In genomic region chr15:9088683-9089072, GRCm38 (mm10) we compare ENCODE assay signal across 18 mouse cellular contexts. TPM values are rescaled to one million over a fixed set of nuclear protein-coding genes. Genes with fewer than 3 reads are reported as not detected.
DNase-seq lines count a peak whose midpoint lies in the region; ATAC-seq lines count a peak whose summit lies in the region.
"Had no signal": no experiment of that assay in that cellular context is flagged by ENCODE, and none has a peak within 500 bp of the region (broad histone marks: within the 10 kb centered on the region; RNA-seq: fewer than 3 reads in every experiment).

No protein-coding gene starts in this region.

- peaks cover 25% of the 10 kb centered on the region for H3K36me3 ChIP-seq in hindbrain, embryonic 13.5 days
- H3K36me3 ChIP-seq in hindbrain, embryonic 11.5 days (ENCODE audit: control insufficient read depth, insufficient read depth, low read length), result no peaks in the 10 kb centered on the region
- peaks cover 51% of the 10 kb centered on the region for H3K36me3 ChIP-seq in liver, embryonic 11.5 days (ENCODE audit: control insufficient read depth, insufficient read depth, low read length)
- H3K36me3 ChIP-seq in hindbrain, embryonic 16.5 days (ENCODE audit: control insufficient read depth, insufficient read depth, low read length), result peaks cover 4% of the 10 kb centered on the region
- peaks cover 10% of the 10 kb centered on the region; the same call in 1 of the 2 replicates for H3K36me3 ChIP-seq in intestine, embryonic 15.5 days

- no peak overlapping the region for H3K4me3 ChIP-seq in hindbrain, embryonic 13.5 days
- H3K4me3 ChIP-seq in hindbrain, embryonic 11.5 days (ENCODE audit: low read depth, low read length), result no peak overlapping the region
- H3K4me3 ChIP-seq in liver, embryonic 11.5 days (ENCODE audit: low read depth, low read length), result no peak overlapping the region
- H3K4me3 ChIP-seq in hindbrain, embryonic 16.5 days (ENCODE audit: low read length), result no peak overlapping the region
- H3K4me3 ChIP-seq in intestine, embryonic 15.5 days (replicated peaks), result no peak overlapping the region
- H3K4me3 ChIP-seq: gastrocnemius, adult 2 months; neural tube, embryonic 13.5 days had no signal

- 0 out of 2 replicates have a peak, but pooled peaks have one; percentile 28 for ATAC-seq in hindbrain, embryonic 13.5 days (ENCODE audit: low FRiP score)
- ATAC-seq in hindbrain, embryonic 11.5 days (ENCODE audit: low FRiP score), result no peak
- no peak for ATAC-seq in liver, embryonic 11.5 days (replicated peaks; ENCODE audit: low FRiP score)
- peak; percentile 28; the same call in 1 of the 2 replicates for ATAC-seq in hindbrain, embryonic 16.5 days
- ATAC-seq in intestine, embryonic 15.5 days, result peak; percentile 74
- no peak for ATAC-seq in monocyte, adult 5-6 weeks (replicated peaks; ENCODE audit: insufficient number of reproducible peaks, low FRiP score, low TSS enrichment, poor library complexity, severe bottlenecking)
- ATAC-seq: inflammation-experienced regulatory T-cells, adult 6 months; lung, postnatal 0 days had no signal

- H3K9me3 ChIP-seq in hindbrain, embryonic 13.5 days, result no peaks in the 10 kb centered on the region
- H3K9me3 ChIP-seq in hindbrain, embryonic 11.5 days (ENCODE audit: control insufficient read depth, low read length), result no peaks in the 10 kb centered on the region
- H3K9me3 ChIP-seq in liver, embryonic 11.5 days (ENCODE audit: control insufficient read depth, low read length), result no peaks in the 10 kb centered on the region
- H3K9me3 ChIP-seq in hindbrain, embryonic 16.5 days (ENCODE audit: control insufficient read depth, low read length), result no peaks in the 10 kb centered on the region
- no peaks in the 10 kb centered on the region for H3K9me3 ChIP-seq in intestine, embryonic 15.5 days
- H3K9me3 ChIP-seq: G1E; neural tube, embryonic 13.5 days had no signal

- H3K4me1 ChIP-seq in hindbrain, embryonic 13.5 days (replicated peaks), result peaks cover 9% of the 10 kb centered on the region; the same call in 1 of the 2 replicates
- H3K4me1 ChIP-seq in hindbrain, embryonic 11.5 days (replicated peaks; ENCODE audit: control insufficient read depth, insufficient read depth, low read length), result no peaks in the 10 kb centered on the region
- peaks cover 22% of the 10 kb centered on the region for H3K4me1 ChIP-seq in liver, embryonic 11.5 days (replicated peaks; ENCODE audit: control insufficient read depth, insufficient read depth, low read length)
- no peaks in the 10 kb centered on the region for H3K4me1 ChIP-seq in hindbrain, embryonic 16.5 days (ENCODE audit: control insufficient read depth, insufficient read depth, low read depth, low read length)
- H3K4me1 ChIP-seq in intestine, embryonic 15.5 days (replicated peaks), result peaks cover 8% of the 10 kb centered on the region
- H3K4me1 ChIP-seq: neural tube, embryonic 13.5 days had no signal

- WGBS in hindbrain, embryonic 13.5 days, result 64% methylated on average over 8 of the region's 8 CpGs
- 52% methylated on average over 8 of the region's 8 CpGs for WGBS in hindbrain, embryonic 11.5 days
- WGBS in liver, embryonic 11.5 days, result 79% methylated on average over 8 of the region's 8 CpGs
- 53% methylated on average over 8 of the region's 8 CpGs for WGBS in hindbrain, embryonic 16.5 days
- WGBS in intestine, embryonic 15.5 days, result 61% methylated on average over 8 of the region's 8 CpGs

- no peak overlapping the region for H3K27ac ChIP-seq in hindbrain, embryonic 13.5 days
- H3K27ac ChIP-seq in hindbrain, embryonic 11.5 days (ENCODE audit: low read depth, low read length), result no peak overlapping the region
- H3K27ac ChIP-seq in liver, embryonic 11.5 days (ENCODE audit: low read depth, low read length), result peak overlapping the region; percentile 13; the same call in 1 of the 2 replicates
- H3K27ac ChIP-seq in hindbrain, embryonic 16.5 days (ENCODE audit: low read depth, low read length), result no peak overlapping the region
- H3K27ac ChIP-seq in intestine, embryonic 15.5 days, result peak overlapping the region; percentile 76
- H3K27ac ChIP-seq: gastrocnemius, adult 2 months; neural tube, embryonic 13.5 days had no signal

- no peaks in the 10 kb centered on the region for H3K27me3 ChIP-seq in hindbrain, embryonic 13.5 days
- H3K27me3 ChIP-seq in hindbrain, embryonic 11.5 days (ENCODE audit: control insufficient read depth, insufficient read depth, low read length), result no peaks in the 10 kb centered on the region
- H3K27me3 ChIP-seq in liver, embryonic 11.5 days (replicated peaks; ENCODE audit: control insufficient read depth, insufficient read depth, low read length), result no peaks in the 10 kb centered on the region
- no peaks in the 10 kb centered on the region for H3K27me3 ChIP-seq in hindbrain, embryonic 16.5 days (replicated peaks; ENCODE audit: control insufficient read depth, insufficient read depth, low read length)
- no peaks in the 10 kb centered on the region for H3K27me3 ChIP-seq in intestine, embryonic 15.5 days (replicated peaks)
- H3K27me3 ChIP-seq: neural tube, embryonic 13.5 days had no signal

- DNase-seq in hindbrain, embryonic 11.5 days (ENCODE audit: low spot score), result no peak
- no peak for DNase-seq in liver, embryonic 11.5 days (ENCODE audit: low spot score)
- DNase-seq in liver, result no peak
- DNase-seq in urinary bladder, postnatal 14 days (ENCODE audit: low spot score), result no peak
- DNase-seq: adrenal gland, adult 8-10 months; cerebellum, adult 11 months; cerebellum, postnatal 14 days; gastrocnemius, adult 2 months; right cerebral cortex, postnatal 14 days; thymus, adult 18-20 months had no signal

- no peak overlapping the region for H3K4me2 ChIP-seq in hindbrain, embryonic 13.5 days
- H3K4me2 ChIP-seq in hindbrain, embryonic 11.5 days (replicated peaks; ENCODE audit: low read depth, low read length), result no peak overlapping the region
- H3K4me2 ChIP-seq in liver, embryonic 11.5 days, result no peak overlapping the region
- H3K4me2 ChIP-seq in hindbrain, embryonic 16.5 days (ENCODE audit: low read length), result no peak overlapping the region
- H3K4me2 ChIP-seq in intestine, embryonic 15.5 days (replicated peaks), result no peak overlapping the region
- H3K4me2 ChIP-seq: neural tube, embryonic 13.5 days had no signal

- H3K9ac ChIP-seq in hindbrain, embryonic 13.5 days, result no peak overlapping the region
- H3K9ac ChIP-seq in hindbrain, embryonic 11.5 days (ENCODE audit: low read depth, low read length), result no peak overlapping the region
- no peak overlapping the region for H3K9ac ChIP-seq in liver, embryonic 11.5 days (ENCODE audit: low read depth, low read length)
- H3K9ac ChIP-seq in hindbrain, embryonic 16.5 days (ENCODE audit: low read depth, low read length), result no peak overlapping the region
- no peak overlapping the region for H3K9ac ChIP-seq in intestine, embryonic 15.5 days
- H3K9ac ChIP-seq: neural tube, embryonic 13.5 days had no signal

RNA-seq across cellular contexts. Expression of gene Nadk2, which starts 17.6 kb away (rescaled TPM):
- 30.9 and 32.2 TPM in 2 replicates for polyA plus RNA-seq in hindbrain, embryonic 13.5 days (2015; fragmentation: Nextera tagmentation; extraction: Ambion mirVana)
- polyA plus RNA-seq in hindbrain, embryonic 11.5 days (2014; fragmentation: Nextera tagmentation; extraction: Ambion mirVana), result 32.9 and 38.0 TPM in 2 replicates
- 122 and 148 TPM in 2 replicates for polyA plus RNA-seq in liver, embryonic 11.5 days (2014; fragmentation: Nextera tagmentation; extraction: Ambion mirVana)
- 27.1 and 31.7 TPM in 2 replicates for polyA plus RNA-seq in hindbrain, embryonic 16.5 days (2015; fragmentation: Nextera tagmentation; extraction: Ambion mirVana)
- polyA plus RNA-seq in intestine, embryonic 15.5 days (2015; fragmentation: Nextera tagmentation; extraction: Ambion mirVana), result 49.0 and 50.4 TPM in 2 replicates
- total RNA-seq in monocyte, adult 5-6 weeks (2017), result 29.7 to 32.9 TPM (median 31.5 TPM) in 3 replicates

RNA-seq across cellular contexts. Expression of gene Lmbrd2, which starts 51.7 kb away (rescaled TPM):
- polyA plus RNA-seq in hindbrain, embryonic 13.5 days (2015; fragmentation: Nextera tagmentation; extraction: Ambion mirVana), result 3.8 and 6.0 TPM in 2 replicates
- 4.6 and 8.7 TPM in 2 replicates for polyA plus RNA-seq in hindbrain, embryonic 11.5 days (2014; fragmentation: Nextera tagmentation; extraction: Ambion mirVana)
- 2.9 and 4.6 TPM in 2 replicates for polyA plus RNA-seq in liver, embryonic 11.5 days (2014; fragmentation: Nextera tagmentation; extraction: Ambion mirVana)
- polyA plus RNA-seq in hindbrain, embryonic 16.5 days (2015; fragmentation: Nextera tagmentation; extraction: Ambion mirVana), result 3.1 and 3.9 TPM in 2 replicates
- 3.4 and 3.9 TPM in 2 replicates for polyA plus RNA-seq in intestine, embryonic 15.5 days (2015; fragmentation: Nextera tagmentation; extraction: Ambion mirVana)
- 8.1 to 15.4 TPM (median 10.2 TPM) in 3 replicates for total RNA-seq in monocyte, adult 5-6 weeks (2017)

Comparison
In these comparisons a context has a peak if more than half of its experiments do, and no peak if none do; other contexts are left out.
1. ATAC-seq: peak in hindbrain, embryonic 13.5 days (single experiment), hindbrain, embryonic 16.5 days (single experiment) and intestine, embryonic 15.5 days (single experiment); none in hindbrain, embryonic 11.5 days (single experiment), liver, embryonic 11.5 days (single experiment) and monocyte, adult 5-6 weeks (single experiment).
2. H3K27ac ChIP-seq: peak in liver, embryonic 11.5 days (single experiment) and intestine, embryonic 15.5 days (single experiment); none in hindbrain, embryonic 13.5 days (single experiment), hindbrain, embryonic 11.5 days (single experiment) and hindbrain, embryonic 16.5 days (single experiment).